Mouse (Mus musculus): ENCODE measurements around the gene Rgs6. TPM values are rescaled to one million over a fixed set of nuclear protein-coding genes. Genes with fewer than 3 reads are reported as not detected.

The Rgs6 gene
- total RNA-seq, 2 experiments from 2014 or later = not detected

- no peak for ATAC-seq (ENCODE audit: poor library complexity, severe bottlenecking)
Measured at GRCm38 (mm10) chr12:82848304-82848872, 260.3 kb downstream of the Rgs6 start.

- ATAC-seq (ENCODE audit: poor library complexity, severe bottlenecking) = no peak
Measured at GRCm38 (mm10) chr12:82854902-82855301, 266.8 kb downstream of the Rgs6 start.

GRCm38 (mm10) chr12:82855333-82856107, 267.4 kb downstream of the Rgs6 start:
- no peak for ATAC-seq (ENCODE audit: poor library complexity, severe bottlenecking)

- no peak for ATAC-seq (ENCODE audit: poor library complexity, severe bottlenecking)
Measured at GRCm38 (mm10) chr12:82865686-82866085, 277.6 kb downstream of the Rgs6 start.

- ATAC-seq (ENCODE audit: poor library complexity, severe bottlenecking) = no peak
Measured at GRCm38 (mm10) chr12:82880711-82881110, 292.6 kb downstream of the Rgs6 start.

GRCm38 (mm10) chr12:82883079-82883478, 295.0 kb downstream of the Rgs6 start:
- ATAC-seq (ENCODE audit: poor library complexity, severe bottlenecking) = no peak

GRCm38 (mm10) chr12:82894971-82895838, 307.1 kb downstream of the Rgs6 start:
- ATAC-seq (ENCODE audit: poor library complexity, severe bottlenecking) = no peak

GRCm38 (mm10) chr12:82905773-82906172, 317.7 kb downstream of the Rgs6 start:
- no peak for ATAC-seq (ENCODE audit: poor library complexity, severe bottlenecking)

GRCm38 (mm10) chr12:82910846-82911245, 322.8 kb downstream of the Rgs6 start:
- no peak for ATAC-seq (ENCODE audit: poor library complexity, severe bottlenecking)

- no peak for ATAC-seq (ENCODE audit: poor library complexity, severe bottlenecking)
Measured at GRCm38 (mm10) chr12:82914127-82914526, 326.0 kb downstream of the Rgs6 start.

GRCm38 (mm10) chr12:82920146-82920545, 332.1 kb downstream of the Rgs6 start:
- no peak for ATAC-seq (ENCODE audit: poor library complexity, severe bottlenecking)

- no peak for ATAC-seq (ENCODE audit: poor library complexity, severe bottlenecking)
Measured at GRCm38 (mm10) chr12:82921287-82922015, 333.4 kb downstream of the Rgs6 start.

- no peak for ATAC-seq (ENCODE audit: poor library complexity, severe bottlenecking)
Measured at GRCm38 (mm10) chr12:82922856-82923506, 334.9 kb downstream of the Rgs6 start.

GRCm38 (mm10) chr12:82932706-82933461, 344.8 kb downstream of the Rgs6 start:
- ATAC-seq (ENCODE audit: poor library complexity, severe bottlenecking) = no peak

- ATAC-seq (ENCODE audit: poor library complexity, severe bottlenecking) = no peak
Measured at GRCm38 (mm10) chr12:82935121-82935762, 347.1 kb downstream of the Rgs6 start.

- no peak for ATAC-seq (ENCODE audit: poor library complexity, severe bottlenecking)
Measured at GRCm38 (mm10) chr12:82935767-82936166, 347.7 kb downstream of the Rgs6 start.

GRCm38 (mm10) chr12:82940461-82940860, 352.4 kb downstream of the Rgs6 start:
- ATAC-seq (ENCODE audit: poor library complexity, severe bottlenecking) = no peak

- ATAC-seq (ENCODE audit: poor library complexity, severe bottlenecking) = no peak
Measured at GRCm38 (mm10) chr12:82946507-82946906, 358.4 kb downstream of the Rgs6 start.

GRCm38 (mm10) chr12:82961111-82961510, 373.0 kb downstream of the Rgs6 start:
- no peak for ATAC-seq (ENCODE audit: poor library complexity, severe bottlenecking)
